Mouse (Mus musculus) CH12.LX (cell line): ENCODE data around the gene Nme1.

ENCODE experiments used
- BHLHE40 ChIP-seq: IDR thresholded peaks from 2 replicates; pipeline ENCODE4 v1.6.1; 2011; ENCODE audit warnings: mild to moderate bottlenecking, low read depth, low read length, improper control_type of control experiment
- CTCF ChIP-seq, 2 experiments: IDR thresholded peaks in 1 of 2; conservative IDR thresholded peaks in 1 of 2; 2 replicates each; pipeline ENCODE4 v1.5.1; 2011 to 2012; ENCODE audit warnings: low read depth in 2 of 2, low read length in 2 of 2, improper control_type of control experiment in 1 of 2, inconsistent platforms in 1 of 2, mild to moderate bottlenecking in 1 of 2, moderate library complexity in 1 of 2
- EP300 ChIP-seq: IDR thresholded peaks from 2 replicates; pipeline ENCODE4 v1.6.1; 2011; ENCODE audit warnings: low read length, improper control_type of control experiment
- MAX ChIP-seq: IDR thresholded peaks from 2 replicates; pipeline ENCODE4 v1.6.1; 2011; ENCODE audit warnings: low read length, improper control_type of control experiment
- POLR2A ChIP-seq: IDR thresholded peaks from 2 replicates; pipeline ENCODE4 v1.6.1; 2011; ENCODE audit warnings: low read depth, mild to moderate bottlenecking, improper control_type of control experiment, low read length
- TCF12 ChIP-seq: IDR thresholded peaks from 2 replicates; pipeline ENCODE4 v1.6.1; 2014; ENCODE audit warnings: low read depth, mild to moderate bottlenecking, inconsistent platforms, low read length, improper control_type of control experiment
- USF1 ChIP-seq: IDR thresholded peaks from 2 replicates; pipeline ENCODE4 v1.6.1; 2014; ENCODE audit warnings: low read depth, mild to moderate bottlenecking, inconsistent platforms, low read length, improper control_type of control experiment

DNA sequence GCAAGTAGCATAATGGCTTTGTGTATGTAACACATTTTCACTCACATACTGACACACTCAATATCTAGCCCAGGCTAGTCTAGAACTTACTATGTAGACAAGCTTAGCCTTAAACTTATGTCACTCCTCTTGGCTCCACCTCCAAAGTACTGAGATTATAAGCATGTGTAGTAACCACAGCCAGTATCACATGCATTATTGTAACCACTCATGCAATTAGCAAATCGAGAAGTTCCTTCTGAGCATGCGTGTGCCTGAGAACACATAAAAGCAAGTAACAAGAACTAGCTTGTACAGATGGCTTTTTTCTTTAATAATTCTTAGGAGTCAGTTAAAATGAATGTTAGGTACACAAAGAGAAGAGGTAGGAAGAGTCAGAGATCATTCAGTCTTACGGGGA lies 16.3 kb upstream of the Nme1 start:
- TF ChIP-seq USF1 (no peak), EP300 (no peak), TCF12 (no peak), CTCF (conservative IDR thresholded peaks at IDR 0.05 in 1 of 2, IDR thresholded peaks at IDR 0.05 in 1 of 2; ENCODE audit: low read depth in 2 of 2, low read length in 2 of 2) (no peak), POLR2A (no peak), MAX (no peak), BHLHE40 (no peak)
